Mouse (Mus musculus) cortical plate, adult 2 months (tissue): ENCODE data around the gene Isy1. TPM values are rescaled to one million over a fixed set of nuclear protein-coding genes. Genes with fewer than 3 reads are reported as not detected.

Experiments used
- H3K27ac ChIP-seq: fragments of 200-500 bp; 2 replicates; pipeline ENCODE4 v1.5.1; 2012; ENCODE audit warnings: low read length, control low read depth, inconsistent platforms; ENCODE audit not compliant: insufficient read depth
- H3K4me1 ChIP-seq: fragments of 200-500 bp; 2 replicates; pipeline ENCODE4 v1.6.1; 2011; ENCODE audit warnings: low read length; ENCODE audit not compliant: control insufficient read depth, insufficient read depth
- H3K4me3 ChIP-seq: fragments of 200-500 bp; 2 replicates; pipeline ENCODE4 v1.5.1; 2011; ENCODE audit warnings: mild to moderate bottlenecking, low read length, control low read depth; ENCODE audit not compliant: insufficient read depth
- CTCF ChIP-seq: fragments of 200-500 bp; IDR thresholded peaks from 2 replicates; pipeline ENCODE4 v1.5.1; 2011; ENCODE audit warnings: mild to moderate bottlenecking, control low read depth, low read length; ENCODE audit not compliant: insufficient read depth; ENCODE audit errors: extremely low read depth
- POLR2A ChIP-seq: fragments of 200-500 bp; IDR thresholded peaks from 2 replicates; pipeline ENCODE4 v1.6.1; 2011; ENCODE audit warnings: mild to moderate bottlenecking, low read length, control low read depth; ENCODE audit not compliant: insufficient read depth; ENCODE audit errors: extremely low read depth
- polyA plus RNA-seq: library from polyadenylated mRNA; depleted of rRNA; stranded (reverse); fragments of >200 nt; gene quantifications from 2 replicates; pipeline ENCODE4 v1.2.3, GENCODE M21; 2012

Gene Isy1
- polyA plus RNA-seq, 1 experiment, result 25.1 TPM

- Histone ChIP-seq H3K27ac (no peak overlapping the region), H3K4me3 (no peak overlapping the region), H3K4me1 (no peaks in the 10 kb centered on the region)
- TF ChIP-seq POLR2A (no peak), CTCF (no peak)
These were observed 42.2 kb downstream of the Isy1 start for GRCm38 (mm10) chr6:87796251-87796880.

- no peaks in the 10 kb centered on the region for H3K4me1 ChIP-seq
- H3K4me3 ChIP-seq, result no peak overlapping the region
- TF ChIP-seq POLR2A (no peak), CTCF (no peak)
- H3K27ac ChIP-seq, result no peak overlapping the region
These were observed 43.0 kb downstream of the Isy1 start for GRCm38 (mm10) chr6:87795385-87796150.

DNA sequence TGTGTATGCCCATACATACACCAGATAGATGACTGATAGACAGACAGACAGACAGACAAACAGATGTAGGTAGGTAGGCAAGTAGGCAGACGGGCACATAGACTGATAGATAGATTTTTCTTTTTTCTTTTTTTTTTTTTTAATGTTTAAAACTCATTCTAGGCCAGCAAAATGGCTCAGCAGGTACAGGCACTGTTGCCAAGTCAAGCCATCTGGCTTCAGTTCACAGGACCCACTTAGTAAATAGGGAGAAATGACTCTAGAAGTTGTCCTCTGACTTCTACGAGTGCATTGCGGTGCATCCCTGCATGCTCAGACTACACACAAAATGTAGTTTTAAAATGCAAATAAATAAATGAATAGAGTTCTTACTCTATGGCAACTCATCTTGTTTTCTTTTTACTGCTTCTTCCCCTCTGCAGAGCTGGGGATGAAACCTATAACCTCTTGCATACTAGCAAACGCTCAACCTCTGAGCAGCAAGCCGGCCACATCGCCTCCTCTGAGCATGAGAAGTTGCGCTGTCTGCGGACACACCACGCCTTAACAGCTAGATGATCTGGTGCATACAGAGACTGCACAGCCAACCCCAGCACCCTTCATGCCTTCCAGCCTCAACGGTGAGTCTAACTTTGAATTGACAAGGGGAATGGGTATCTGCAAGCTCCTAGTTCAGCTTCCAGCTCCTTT, 44.6 kb downstream of the Isy1 start:
- TF ChIP-seq POLR2A (no peak), CTCF (no peak)
- H3K27ac ChIP-seq, result no peak overlapping the region
- H3K4me3 ChIP-seq, result no peak overlapping the region

DNA sequence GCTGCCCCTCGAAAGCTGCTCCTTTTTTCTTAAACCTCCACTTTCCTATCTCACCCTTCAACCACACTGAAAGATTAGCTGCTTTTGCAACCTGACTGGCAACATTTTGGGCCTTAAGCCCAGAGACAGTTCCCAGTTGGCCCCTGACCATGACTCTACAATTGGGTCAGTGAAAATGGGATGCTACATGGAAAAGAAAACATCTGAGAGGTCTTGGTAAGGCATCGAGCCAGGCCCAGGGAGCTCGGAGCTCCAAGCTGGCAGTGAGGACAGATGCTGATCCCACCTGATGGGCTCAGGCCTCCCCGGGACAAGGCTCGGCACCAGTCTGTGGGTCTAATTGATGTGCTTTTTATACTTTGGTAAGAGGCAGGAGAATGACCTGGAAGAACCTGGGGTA, 46.8 kb downstream of the Isy1 start:
- TF ChIP-seq POLR2A (no peak), CTCF (no peak)
- H3K4me3 ChIP-seq, result no peak overlapping the region
- H3K27ac ChIP-seq, result no peak overlapping the region
- H3K4me1 ChIP-seq, result no peaks in the 10 kb centered on the region

More for the DNA sequence above, 44.6 kb downstream of the Isy1 start:
- no peaks in the 10 kb centered on the region for H3K4me1 ChIP-seq

GRCm38 (mm10) chr6:87790779-87791480, 47.7 kb downstream of the Isy1 start:
- Histone ChIP-seq H3K4me3 (no peak overlapping the region), H3K27ac (no peak overlapping the region), H3K4me1 (no peaks in the 10 kb centered on the region)
- no peak for TF ChIP-seq CTCF
- TF ChIP-seq POLR2A, result no peak

- Histone ChIP-seq H3K4me1 (no peaks in the 10 kb centered on the region), H3K4me3 (no peak overlapping the region), H3K27ac (no peak overlapping the region)
- no peak for TF ChIP-seq CTCF
These were observed 48.8 kb downstream of the Isy1 start for GRCm38 (mm10) chr6:87789791-87790190.

GRCm38 (mm10) chr6:87788896-87789587, 49.6 kb downstream of the Isy1 start:
- H3K4me1 ChIP-seq, result no peaks in the 10 kb centered on the region
- TF ChIP-seq CTCF, result no peak
- no peak for TF ChIP-seq POLR2A
- H3K4me3 ChIP-seq, result no peak overlapping the region
- H3K27ac ChIP-seq, result no peak overlapping the region

DNA sequence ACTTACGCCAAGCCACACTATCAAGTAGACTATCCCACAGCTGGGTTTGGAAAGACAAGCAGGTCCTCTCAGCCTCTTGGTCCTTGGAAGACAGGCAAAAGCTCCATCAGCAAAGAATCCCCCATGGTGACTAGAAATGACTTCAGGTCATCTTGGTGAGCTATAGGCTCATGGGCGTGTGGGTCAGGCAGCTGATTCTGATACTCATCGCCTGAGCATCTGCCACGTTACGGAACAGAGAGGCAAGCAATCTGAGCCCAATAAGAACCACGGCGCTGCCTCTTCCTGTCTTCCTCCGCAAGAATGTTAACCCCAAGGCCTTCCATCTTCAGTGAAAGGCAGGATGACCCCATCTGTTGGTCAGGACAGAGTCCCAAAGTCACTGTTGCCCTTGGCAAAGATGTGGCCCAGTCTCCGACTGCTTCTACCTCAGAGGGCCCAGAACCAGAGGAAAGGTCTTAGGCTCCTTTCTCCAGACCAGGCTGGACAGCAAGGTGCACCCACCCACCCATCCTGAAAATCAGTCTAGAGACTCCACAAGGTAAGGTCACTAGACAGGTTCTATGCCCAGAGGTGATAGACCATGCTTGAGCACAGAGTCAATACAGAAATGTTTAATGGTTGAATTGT, 50.2 kb downstream of the Isy1 start:
- Histone ChIP-seq H3K4me1 (no peaks in the 10 kb centered on the region), H3K4me3 (no peak overlapping the region), H3K27ac (no peak overlapping the region)
- no peak for TF ChIP-seq POLR2A
- no peak for TF ChIP-seq CTCF

- TF ChIP-seq CTCF (no peak), POLR2A (no peak)
- no peak overlapping the region for H3K27ac ChIP-seq
- no peaks in the 10 kb centered on the region for H3K4me1 ChIP-seq
- H3K4me3 ChIP-seq, result no peak overlapping the region
These were observed 51.3 kb downstream of the Isy1 start for GRCm38 (mm10) chr6:87787108-87787890.
